Mouse (Mus musculus) embryonic facial prominence, embryonic 11.5 days (tissue): Measurements from ENCODE around the gene Tex261. TPM values are rescaled to one million over a fixed set of nuclear protein-coding genes. Genes with fewer than 3 reads are reported as not detected.
A peak's percentile ranks its signal among the peaks of the same experiment; 100 is the strongest.

Source experiments
- ATAC-seq: fragments of 200-750 bp; cut with Nextera tagmentation; replicated peaks from 2 replicates; pipeline ENCODE4 v1.8.0; 2017; ENCODE audit warnings: low read depth; ENCODE audit not compliant: insufficient number of reproducible peaks, low FRiP score, low TSS enrichment
- DNase-seq: peaks from one replicate; pipeline ENCODE4 v3.0.0-alpha.2; 2015; ENCODE audit warnings: low spot score
- H3K27ac ChIP-seq: fragments of 300-500 bp; sonication (generic); replicated peaks from 2 replicates; pipeline ENCODE4 v1.5.1; 2014; ENCODE audit warnings: mild to moderate bottlenecking, low read depth, low read length, control low read depth
- H3K27me3 ChIP-seq: fragments of 300-500 bp; sonication (generic); 2 replicates; pipeline ENCODE4 v1.6.1; 2014; ENCODE audit warnings: mild to moderate bottlenecking, low read length, moderate library complexity, mixed read lengths; ENCODE audit not compliant: control insufficient read depth, insufficient read depth
- H3K36me3 ChIP-seq: fragments of 300-500 bp; sonication (generic); replicated peaks from 2 replicates; pipeline ENCODE4 v1.6.1; 2014; ENCODE audit warnings: low read depth, mild to moderate bottlenecking, low read length, moderate library complexity, mixed read lengths; ENCODE audit not compliant: control insufficient read depth, insufficient read depth
- H3K4me1 ChIP-seq: fragments of 300-500 bp; sonication (generic); 2 replicates; pipeline ENCODE4 v1.6.1; 2014; ENCODE audit warnings: low read length, mixed read lengths; ENCODE audit not compliant: control insufficient read depth, insufficient read depth
- H3K4me2 ChIP-seq: fragments of 300-500 bp; sonication (generic); 2 replicates; pipeline ENCODE4 v1.6.1; 2014; ENCODE audit warnings: low read depth, mild to moderate bottlenecking, control low read depth, low read length, moderate library complexity
- H3K4me3 ChIP-seq: fragments of 300-500 bp; sonication (generic); 2 replicates; pipeline ENCODE4 v1.5.1; 2014; ENCODE audit warnings: low read depth, low read length, control low read depth
- H3K9ac ChIP-seq: fragments of 300-500 bp; sonication (generic); replicated peaks from 2 replicates; pipeline ENCODE4 v1.6.1; 2014; ENCODE audit warnings: mild to moderate bottlenecking, control low read depth, low read length
- H3K9me3 ChIP-seq: fragments of 300-500 bp; sonication (generic); replicated peaks from 2 replicates; pipeline ENCODE4 v1.6.1; 2016; ENCODE audit warnings: mild to moderate bottlenecking, low read length, inconsistent platforms, mixed read lengths; ENCODE audit not compliant: control insufficient read depth
- WGBS: fragments of 180-500 bp; shearing (Covaris S2); extraction: QIAGEN DNeasy Blood & Tissue Kit; methylation state at CpG from one replicate; pipeline ENCODE4 v1.1.7; 2014; 5-methylcytosine and 5-hydroxymethylcytosine counted together
- polyA plus RNA-seq: library from polyadenylated mRNA; unstranded; fragments of >200 nt; fragmentation: Nextera tagmentation; extraction: Ambion mirVana; gene quantifications from 2 replicates; pipeline ENCODE4 v1.2.1, GENCODE M21; 2014

Tex261 gene
- 53.5 and 56.8 TPM in 2 replicates for polyA plus RNA-seq

- Histone ChIP-seq H3K9ac (peak within 1 kb of the TSS; percentile 94), H3K27me3 (no peaks in the 10 kb centered on the region), H3K36me3 (no peaks in the 10 kb centered on the region; the same call in 1 of the 2 replicates), H3K9me3 (no peaks in the 10 kb centered on the region), H3K4me2 (peak within 1 kb of the TSS; percentile 73), H3K27ac (peak within 1 kb of the TSS; percentile 29), H3K4me1 (no peaks in the 10 kb centered on the region), H3K4me3 (peak within 1 kb of the TSS; percentile 91)
- WGBS, result under 1% methylated on average over 45 of the region's 45 CpGs
- peak; percentile 93 for DNase-seq
- ATAC-seq, result peak; percentile 95
These were observed at the start of gene Tex261 for GRCm38 (mm10) chr6:83775638-83776293. Gene Tex261, minus strand, starts transcription at chr6:83775813.

DNA sequence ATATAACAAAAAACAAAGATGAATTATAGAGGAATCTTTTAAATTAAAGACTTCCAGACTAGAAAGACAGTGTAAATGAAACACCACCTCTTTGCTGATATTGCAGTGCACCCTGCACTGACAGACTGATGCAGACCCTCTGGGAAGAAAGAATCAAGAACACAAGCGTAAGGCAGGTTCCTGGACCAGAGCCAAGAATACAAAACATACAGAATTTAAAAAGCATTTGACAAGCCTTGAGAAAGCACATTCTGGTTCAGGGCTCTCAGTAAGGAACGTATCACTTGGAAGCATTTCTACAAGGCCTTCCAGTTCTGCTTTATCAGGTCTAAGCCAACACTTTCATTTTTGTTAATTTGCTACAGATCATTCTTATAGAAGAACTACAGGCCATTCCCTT lies 46.2 kb upstream of the Tex261 start:
- Histone ChIP-seq H3K9ac (no peak overlapping the region), H3K27me3 (no peaks in the 10 kb centered on the region), H3K4me2 (no peak overlapping the region), H3K27ac (no peak overlapping the region), H3K4me3 (no peak overlapping the region), H3K36me3 (no peaks in the 10 kb centered on the region), H3K9me3 (no peaks in the 10 kb centered on the region), H3K4me1 (no peaks in the 10 kb centered on the region)
- DNase-seq, result no peak
- 77% methylated on average over 2 of the region's 2 CpGs for WGBS
- ATAC-seq, result no peak

GRCm38 (mm10) chr6:83820727-83821515 lies 45.3 kb upstream of the Tex261 start:
- Histone ChIP-seq H3K27ac (no peak overlapping the region), H3K4me2 (no peak overlapping the region), H3K36me3 (no peaks in the 10 kb centered on the region), H3K9me3 (no peaks in the 10 kb centered on the region), H3K9ac (no peak overlapping the region), H3K4me1 (no peaks in the 10 kb centered on the region), H3K4me3 (no peak overlapping the region), H3K27me3 (no peaks in the 10 kb centered on the region)
- no peak for ATAC-seq
- no peak for DNase-seq
- 86% methylated on average over 2 of the region's 2 CpGs for WGBS

GRCm38 (mm10) chr6:83818996-83819395 lies 43.4 kb upstream of the Tex261 start:
- no peak for ATAC-seq

GRCm38 (mm10) chr6:83815801-83816200 lies 40.2 kb upstream of the Tex261 start:
- H3K4me1 ChIP-seq, result no peaks in the 10 kb centered on the region
- peaks cover 2% of the 10 kb centered on the region; the same call in 1 of the 2 replicates for H3K36me3 ChIP-seq
- ATAC-seq, result no peak
- WGBS, result 94% methylated on average over 3 of the region's 3 CpGs
- H3K27ac ChIP-seq, result no peak overlapping the region
- H3K27me3 ChIP-seq, result no peaks in the 10 kb centered on the region
- H3K4me3 ChIP-seq, result no peak overlapping the region
- H3K9me3 ChIP-seq, result no peaks in the 10 kb centered on the region
- no peak overlapping the region for H3K9ac ChIP-seq
- no peak for DNase-seq
- no peak overlapping the region for H3K4me2 ChIP-seq

More at GRCm38 (mm10) chr6:83818996-83819395, 43.4 kb upstream of the Tex261 start:
- Histone ChIP-seq H3K9me3 (no peaks in the 10 kb centered on the region), H3K4me1 (no peaks in the 10 kb centered on the region), H3K4me3 (no peak overlapping the region), H3K27me3 (no peaks in the 10 kb centered on the region), H3K9ac (no peak overlapping the region), H3K36me3 (no peaks in the 10 kb centered on the region), H3K27ac (no peak overlapping the region), H3K4me2 (no peak overlapping the region)
- 76% methylated on average over 1 of the region's 1 CpGs for WGBS
- no peak for DNase-seq

GRCm38 (mm10) chr6:83802846-83803245 lies 27.2 kb upstream of the Tex261 start:
- Histone ChIP-seq H3K9me3 (no peaks in the 10 kb centered on the region), H3K27me3 (no peaks in the 10 kb centered on the region), H3K4me2 (no peak overlapping the region), H3K36me3 (peaks cover 3% of the 10 kb centered on the region; the same call in 1 of the 2 replicates), H3K4me1 (no peaks in the 10 kb centered on the region), H3K9ac (no peak overlapping the region), H3K4me3 (no peak overlapping the region), H3K27ac (no peak overlapping the region)
- 87% methylated on average over 3 of the region's 3 CpGs for WGBS
- ATAC-seq, result no peak
- DNase-seq, result no peak

DNA sequence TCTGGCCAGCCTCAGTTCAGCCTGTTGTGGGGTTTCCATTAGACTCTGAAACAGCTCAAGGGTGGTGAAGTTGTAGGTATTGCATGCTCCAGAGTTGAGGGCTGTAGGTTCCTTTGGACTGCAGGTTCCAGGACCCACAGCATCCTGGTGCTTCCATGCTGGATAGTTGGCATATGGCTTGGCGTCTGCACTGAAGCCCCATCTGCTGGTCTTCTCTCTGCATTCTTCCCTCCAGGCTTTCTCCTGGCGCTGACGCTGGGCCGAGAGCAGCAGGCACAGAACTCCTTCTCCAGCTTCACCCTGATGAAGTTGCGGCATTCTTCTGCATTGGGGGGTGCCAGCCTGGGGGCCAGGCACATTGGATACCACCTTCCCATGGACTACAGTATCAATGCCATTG lies 26.4 kb upstream of the Tex261 start:
- Histone ChIP-seq H3K9ac (no peak overlapping the region), H3K4me2 (no peak overlapping the region), H3K4me1 (no peaks in the 10 kb centered on the region), H3K9me3 (no peaks in the 10 kb centered on the region), H3K4me3 (no peak overlapping the region), H3K36me3 (peaks cover 3% of the 10 kb centered on the region; the same call in 1 of the 2 replicates), H3K27me3 (no peaks in the 10 kb centered on the region), H3K27ac (no peak overlapping the region)
- DNase-seq (no peak), ATAC-seq (no peak)
- WGBS, result 85% methylated on average over 5 of the region's 5 CpGs

DNA sequence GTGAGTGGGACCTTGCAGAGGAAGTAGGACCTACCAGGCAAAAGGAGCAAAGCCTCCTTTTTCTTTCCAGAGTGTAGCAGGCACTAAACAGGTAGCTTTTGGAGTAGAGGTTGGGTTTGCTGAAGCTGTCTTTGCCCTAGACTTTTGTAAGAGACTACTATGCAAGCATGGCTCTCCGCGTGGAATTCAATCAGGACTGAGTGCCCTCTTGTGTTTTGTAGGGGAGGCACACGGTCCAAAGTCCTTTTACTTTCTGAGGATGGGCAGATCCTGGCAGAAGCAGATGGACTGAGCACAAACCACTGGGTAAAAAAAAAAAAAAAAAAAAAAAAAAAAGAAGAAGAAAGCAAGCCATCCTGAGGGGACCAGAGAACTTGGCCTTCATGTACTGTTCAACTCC lies 21.1 kb upstream of the Tex261 start:
- H3K4me2 ChIP-seq, result no peak overlapping the region
- H3K4me3 ChIP-seq, result no peak overlapping the region
- H3K9me3 ChIP-seq, result no peaks in the 10 kb centered on the region
- H3K27ac ChIP-seq, result no peak overlapping the region
- no peak overlapping the region for H3K9ac ChIP-seq
- H3K27me3 ChIP-seq, result no peaks in the 10 kb centered on the region
- no peaks in the 10 kb centered on the region for H3K36me3 ChIP-seq
- ATAC-seq, result no peak
- no peak for DNase-seq
- H3K4me1 ChIP-seq, result no peaks in the 10 kb centered on the region
- WGBS, result 72% methylated on average over 3 of the region's 3 CpGs
